Mouse (Mus musculus) hindbrain, postnatal 0 days (tissue): Measurements from ENCODE around the gene Nek9. TPM values are rescaled to one million over a fixed set of nuclear protein-coding genes. Genes with fewer than 3 reads are reported as not detected.
A peak's percentile ranks its signal among the peaks of the same experiment; 100 is the strongest.

Source experiments
- ATAC-seq: fragments of 200-750 bp; cut with Nextera tagmentation; 2 replicates; pipeline ENCODE4 v1.8.0; 2017; ENCODE audit warnings: mild to moderate bottlenecking, moderate TSS enrichment, moderate library complexity
- DNase-seq: peaks from one replicate; pipeline ENCODE4 v3.0.0-alpha.2; 2015; ENCODE audit warnings: low spot score
- H3K27ac ChIP-seq: fragments of 300-500 bp; sonication (generic); 2 replicates; pipeline ENCODE4 v1.5.1; 2014; ENCODE audit warnings: mild to moderate bottlenecking
- H3K27me3 ChIP-seq: fragments of 300-500 bp; sonication (generic); 2 replicates; pipeline ENCODE4 v1.6.1; 2014; ENCODE audit warnings: low read length, mixed read lengths; ENCODE audit not compliant: insufficient read depth
- H3K36me3 ChIP-seq: fragments of 300-500 bp; sonication (generic); 2 replicates; pipeline ENCODE4 v1.6.1; 2014; ENCODE audit warnings: low read length, mixed read lengths; ENCODE audit not compliant: insufficient read depth
- H3K4me1 ChIP-seq: fragments of 300-500 bp; sonication (generic); 2 replicates; pipeline ENCODE4 v1.6.1; 2014; ENCODE audit warnings: antibody characterized with exemption, low read length, mixed read lengths; ENCODE audit not compliant: insufficient read depth
- H3K4me2 ChIP-seq: fragments of 300-500 bp; sonication (generic); 2 replicates; pipeline ENCODE4 v1.6.1; 2014; ENCODE audit warnings: low read depth, mild to moderate bottlenecking, low read length, moderate library complexity, mixed read lengths
- H3K4me3 ChIP-seq: fragments of 300-500 bp; sonication (generic); 2 replicates; pipeline ENCODE4 v1.5.1; 2014; ENCODE audit warnings: low read length
- H3K9ac ChIP-seq: fragments of 300-500 bp; sonication (generic); replicated peaks from 2 replicates; pipeline ENCODE4 v1.6.1; 2014; ENCODE audit warnings: mild to moderate bottlenecking, low read length, moderate library complexity, mixed read lengths
- H3K9me3 ChIP-seq: fragments of 300-500 bp; sonication (generic); 2 replicates; pipeline ENCODE4 v1.6.1; 2016; ENCODE audit warnings: low read length, mixed read lengths
- CTCF ChIP-seq: IDR thresholded peaks from 2 replicates; pipeline ENCODE4 v1.5.1; 2016; ENCODE audit warnings: antibody characterized with exemption, control low read depth, low read depth
- WGBS: fragments of 180-500 bp; shearing (Covaris S2); extraction: QIAGEN DNeasy Blood & Tissue Kit; methylation state at CpG from one replicate; pipeline ENCODE4 v1.1.7; 2014; 5-methylcytosine and 5-hydroxymethylcytosine counted together
- polyA plus RNA-seq: library from polyadenylated mRNA; unstranded; fragments of >200 nt; fragmentation: Nextera tagmentation; extraction: Ambion mirVana; gene quantifications from 2 replicates; pipeline ENCODE4 v1.2.1, GENCODE M21; 2015
- total RNA-seq: library from RNA; depleted of rRNA; stranded (reverse); fragments of >200 nt; gene quantifications from 2 replicates; pipeline ENCODE4 v1.2.3, GENCODE M21; 2014

Nek9 gene
- total and polyA plus RNA-seq, 2 experiments from 2014 or later = 10.5 to 21.5 TPM

- Histone ChIP-seq H3K36me3 (no peaks in the 10 kb centered on the region), H3K27me3 (no peaks in the 10 kb centered on the region), H3K4me2 (no peak overlapping the region), H3K9me3 (no peaks in the 10 kb centered on the region), H3K4me3 (no peak overlapping the region), H3K9ac (no peak overlapping the region), H3K4me1 (no peaks in the 10 kb centered on the region; the same call in 1 of the 2 replicates), H3K27ac (no peak overlapping the region)
- DNase-seq = no peak
- TF ChIP-seq CTCF = no peak
- 95% methylated on average over 3 of the region's 3 CpGs for WGBS
- ATAC-seq = no peak
Measured at GRCm38 (mm10) chr12:85266248-85266647, 72.9 kb downstream of the Nek9 start.

- TF ChIP-seq CTCF = no peak
- Histone ChIP-seq H3K9ac (no peak overlapping the region), H3K9me3 (no peaks in the 10 kb centered on the region), H3K4me3 (no peak overlapping the region), H3K27ac (no peak overlapping the region), H3K27me3 (no peaks in the 10 kb centered on the region), H3K36me3 (no peaks in the 10 kb centered on the region), H3K4me2 (no peak overlapping the region), H3K4me1 (no peaks in the 10 kb centered on the region; the same call in 1 of the 2 replicates)
- ATAC-seq (no peak), DNase-seq (peak; percentile 14)
- 57% methylated on average over 7 of the region's 7 CpGs for WGBS
Measured at GRCm38 (mm10) chr12:85264940-85265339, 74.2 kb downstream of the Nek9 start.

- WGBS = 61% methylated on average over 8 of the region's 8 CpGs
- Histone ChIP-seq H3K36me3 (no peaks in the 10 kb centered on the region), H3K9me3 (no peaks in the 10 kb centered on the region), H3K9ac (no peak overlapping the region), H3K4me3 (no peak overlapping the region), H3K4me1 (no peaks in the 10 kb centered on the region), H3K27me3 (no peaks in the 10 kb centered on the region), H3K27ac (no peak overlapping the region), H3K4me2 (no peak overlapping the region)
- no peak for TF ChIP-seq CTCF
- DNase-seq = peak; percentile 33
- no peak for ATAC-seq
Measured at GRCm38 (mm10) chr12:85264531-85264930, 74.6 kb downstream of the Nek9 start.

DNA sequence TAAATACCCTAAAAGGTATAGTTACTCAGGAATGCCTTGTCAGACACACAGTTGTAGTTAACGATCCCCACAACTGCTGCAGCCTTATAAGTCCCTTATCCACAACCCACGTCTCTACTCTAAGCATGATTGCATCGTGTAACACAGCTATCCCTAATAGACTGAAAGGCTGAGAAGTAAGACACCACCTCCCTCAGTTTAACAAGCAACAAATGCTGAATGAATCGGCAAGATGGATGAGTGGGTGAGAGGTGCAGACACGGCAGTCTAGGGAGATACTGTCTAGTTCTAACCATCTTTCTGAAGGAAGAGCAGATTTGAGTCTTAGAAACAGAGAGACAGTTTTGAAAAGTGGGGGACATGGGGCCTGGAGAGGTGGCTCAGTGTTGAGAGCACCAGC, 76.0 kb downstream of the Nek9 start:
- no peak for TF ChIP-seq CTCF
- no peak for ATAC-seq
- H3K4me1 ChIP-seq = no peaks in the 10 kb centered on the region
- DNase-seq = no peak
- H3K27me3 ChIP-seq = no peaks in the 10 kb centered on the region
- H3K4me3 ChIP-seq = no peak overlapping the region
- H3K9me3 ChIP-seq = no peaks in the 10 kb centered on the region
- no peak overlapping the region for H3K9ac ChIP-seq
- 83% methylated on average over 5 of the region's 5 CpGs for WGBS
- no peak overlapping the region for H3K4me2 ChIP-seq
- H3K36me3 ChIP-seq = no peaks in the 10 kb centered on the region
- no peak overlapping the region for H3K27ac ChIP-seq

- Histone ChIP-seq H3K27ac (no peak overlapping the region), H3K4me3 (no peak overlapping the region), H3K4me2 (no peak overlapping the region), H3K27me3 (no peaks in the 10 kb centered on the region), H3K4me1 (no peaks in the 10 kb centered on the region), H3K9ac (no peak overlapping the region), H3K9me3 (no peaks in the 10 kb centered on the region), H3K36me3 (no peaks in the 10 kb centered on the region)
- 35% methylated on average over 10 of the region's 10 CpGs for WGBS
- DNase-seq (peak; percentile 38), ATAC-seq (no peak)
- no peak for TF ChIP-seq CTCF
Measured at GRCm38 (mm10) chr12:85262489-85262888, 76.7 kb downstream of the Nek9 start.

DNA sequence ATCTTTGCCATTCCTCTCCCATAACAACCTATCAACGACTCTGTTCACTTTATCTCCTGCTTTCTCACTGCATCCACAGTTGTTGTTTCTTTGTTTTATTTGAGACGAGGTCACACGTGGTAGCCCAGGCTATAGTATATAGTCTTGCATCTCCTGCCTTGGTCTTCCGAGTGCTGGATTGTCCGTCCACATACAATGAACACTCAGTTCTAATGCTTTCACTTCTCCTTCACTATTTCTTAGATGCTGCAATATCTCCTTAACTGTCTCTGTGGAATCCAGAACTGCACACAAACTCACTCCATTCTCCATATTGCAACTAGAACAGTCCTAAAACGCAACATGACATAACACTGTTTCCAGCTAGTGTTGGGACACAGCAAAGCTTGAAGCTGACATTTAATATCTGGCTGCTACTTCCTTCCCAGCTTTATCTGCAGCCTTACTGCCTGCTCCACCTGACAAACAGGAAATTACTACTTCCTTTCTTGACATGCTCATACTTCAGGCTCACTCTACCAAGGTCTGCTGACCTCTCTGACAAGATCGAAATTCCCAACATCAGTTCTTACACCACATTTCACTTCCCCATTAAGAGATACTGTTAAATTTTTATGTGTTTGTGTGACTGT, 82.0 kb downstream of the Nek9 start:
- 85% methylated on average over 7 of the region's 7 CpGs for WGBS
- H3K9me3 ChIP-seq = no peaks in the 10 kb centered on the region

GRCm38 (mm10) chr12:85256074-85256751, 82.9 kb downstream of the Nek9 start:
- H3K4me2 ChIP-seq = no peak overlapping the region
- H3K27ac ChIP-seq = no peak overlapping the region
- no peaks in the 10 kb centered on the region for H3K36me3 ChIP-seq
- WGBS = 74% methylated on average over 7 of the region's 7 CpGs
- no peaks in the 10 kb centered on the region for H3K27me3 ChIP-seq
- no peak for TF ChIP-seq CTCF
- DNase-seq (no peak), ATAC-seq (no peak)
- H3K4me3 ChIP-seq = no peak overlapping the region
- no peaks in the 10 kb centered on the region for H3K9me3 ChIP-seq
- H3K4me1 ChIP-seq = no peaks in the 10 kb centered on the region
- no peak overlapping the region for H3K9ac ChIP-seq

More for the DNA sequence above, 82.0 kb downstream of the Nek9 start:
- Histone ChIP-seq H3K36me3 (no peaks in the 10 kb centered on the region), H3K27me3 (no peaks in the 10 kb centered on the region), H3K4me2 (no peak overlapping the region), H3K4me1 (no peaks in the 10 kb centered on the region), H3K9ac (no peak overlapping the region), H3K27ac (no peak overlapping the region), H3K4me3 (no peak overlapping the region)
- no peak for ATAC-seq
- DNase-seq = no peak
- TF ChIP-seq CTCF = no peak
